Mouse (Mus musculus): ENCODE measurements around the gene Baz2a.
"Not testable (repeated sequence)": the region's sequence is repeated elsewhere in the genome, so short reads cannot be mapped to it uniquely, and the experiment has no call there.

The Baz2a gene

GRCm38 (mm10) chr10:128081807-128082476, 9.4 kb upstream of the Baz2a start:
- DNase-seq (ENCODE audit: low spot score) = no peak

- DNase-seq (ENCODE audit: low spot score) = no peak
These were observed 8.9 kb upstream of the Baz2a start for GRCm38 (mm10) chr10:128082477-128082808.

- peak; percentile 96 for DNase-seq (ENCODE audit: low spot score)
These were observed 8.4 kb upstream of the Baz2a start, which contains the start of gene Atp5b for GRCm38 (mm10) chr10:128082880-128083421. Gene Atp5b, plus strand, starts transcription at chr10:128083273.

GRCm38 (mm10) chr10:128083688-128084087, 7.7 kb upstream of the Baz2a start:
- DNase-seq (ENCODE audit: low spot score) = no peak

- no peak for DNase-seq (ENCODE audit: low spot score)
These were observed 7.2 kb upstream of the Baz2a start for GRCm38 (mm10) chr10:128084160-128084559.

GRCm38 (mm10) chr10:128086391-128086790, 5.0 kb upstream of the Baz2a start:
- no peak for DNase-seq (ENCODE audit: low spot score)

- not testable (repeated sequence) for DNase-seq (ENCODE audit: low spot score)
These were observed 4.2 kb upstream of the Baz2a start for GRCm38 (mm10) chr10:128087216-128087615.

- DNase-seq (ENCODE audit: low spot score) = no peak
These were observed 3.2 kb upstream of the Baz2a start for GRCm38 (mm10) chr10:128088181-128088580.

- DNase-seq (ENCODE audit: low spot score) = no peak
These were observed 1.5 kb upstream of the Baz2a start for GRCm38 (mm10) chr10:128089842-128090241.

- peak; percentile 70 for DNase-seq (ENCODE audit: low spot score)
These were observed 470 bp upstream of the Baz2a start for GRCm38 (mm10) chr10:128090651-128091563.

GRCm38 (mm10) chr10:128092506-128093495, 1.4 kb downstream of the Baz2a start:
- peak; percentile 77 for DNase-seq (ENCODE audit: low spot score)

GRCm38 (mm10) chr10:128093496-128094294, 2.3 kb downstream of the Baz2a start:
- DNase-seq (ENCODE audit: low spot score) = no peak

GRCm38 (mm10) chr10:128094340-128094968, 3.1 kb downstream of the Baz2a start:
- DNase-seq (ENCODE audit: low spot score) = peak; percentile 87

- DNase-seq (ENCODE audit: low spot score) = no peak
These were observed 3.7 kb downstream of the Baz2a start for GRCm38 (mm10) chr10:128095003-128095636.

- DNase-seq (ENCODE audit: low spot score) = no peak
These were observed 4.9 kb downstream of the Baz2a start for GRCm38 (mm10) chr10:128096313-128096692.

- peak; percentile 54 for DNase-seq (ENCODE audit: low spot score)
These were observed 5.6 kb downstream of the Baz2a start for GRCm38 (mm10) chr10:128096693-128097586.

GRCm38 (mm10) chr10:128097587-128097971, 6.2 kb downstream of the Baz2a start:
- peak; percentile 15 for DNase-seq (ENCODE audit: low spot score)

- no peak for DNase-seq (ENCODE audit: low spot score)
These were observed 18.9 kb downstream of the Baz2a start for GRCm38 (mm10) chr10:128110103-128110761.

Data from ovary, adult 18-20 months (tissue).